Mouse (Mus musculus) MEL (cell line): ENCODE data around the gene Wfdc11.

ENCODE experiments used
- BHLHE40 ChIP-seq: IDR thresholded peaks from 2 replicates; pipeline ENCODE4 v1.6.1; 2012; ENCODE audit warnings: low read depth, mild to moderate bottlenecking, inconsistent platforms, low read length, improper control_type of control experiment, borderline replicate concordance
- CHD1 ChIP-seq: IDR thresholded peaks from 2 replicates; pipeline ENCODE4 v1.6.1; 2012; ENCODE audit warnings: low read depth, mild to moderate bottlenecking, inconsistent platforms, low read length, improper control_type of control experiment
- CHD2 ChIP-seq: IDR thresholded peaks from 2 replicates; pipeline ENCODE4 v1.6.1; 2011; ENCODE audit warnings: low read length, improper control_type of control experiment
- CTCF ChIP-seq, 3 experiments: IDR thresholded peaks in 2 of 3; conservative IDR thresholded peaks in 1 of 3; 2 replicates each; pipeline ENCODE4 v1.5.1; 2011 to 2012; ENCODE audit warnings: low read length in 3 of 3, low read depth in 2 of 3, mild to moderate bottlenecking in 2 of 3, improper control_type of control experiment in 1 of 3, inconsistent platforms in 1 of 3, mixed read lengths in 1 of 3, moderate library complexity in 1 of 3; ENCODE audit not compliant: control insufficient read depth in 1 of 3, insufficient read depth in 1 of 3, poor library complexity in 1 of 3, severe bottlenecking in 1 of 3
- EP300 ChIP-seq, 2 experiments: IDR thresholded peaks; 2 replicates each; pipeline ENCODE4 v1.6.1; 2011; ENCODE audit warnings: improper control_type of control experiment in 2 of 2, low read length in 2 of 2, low read depth in 1 of 2, mild to moderate bottlenecking in 1 of 2
- GABPA ChIP-seq: IDR thresholded peaks from 2 replicates; pipeline ENCODE4 v1.6.1; 2012; ENCODE audit warnings: low read depth, mild to moderate bottlenecking, inconsistent platforms, low read length, improper control_type of control experiment, moderate library complexity
- GATA1 ChIP-seq: IDR thresholded peaks from 2 replicates; pipeline ENCODE4 v1.6.1; 2011; ENCODE audit warnings: low read depth, low read length, improper control_type of control experiment
- MXI1 ChIP-seq: IDR thresholded peaks from 2 replicates; pipeline ENCODE4 v1.6.1; 2011; ENCODE audit warnings: mild to moderate bottlenecking, low read depth, low read length, improper control_type of control experiment
- POLR2A ChIP-seq, 2 experiments: IDR thresholded peaks; 2 replicates each; pipeline ENCODE4 v1.6.1; 2011 to 2012; ENCODE audit warnings: low read length in 2 of 2, mild to moderate bottlenecking in 2 of 2, control low read depth in 1 of 2, improper control_type of control experiment in 1 of 2, low read depth in 1 of 2, moderate library complexity in 1 of 2; ENCODE audit not compliant: control insufficient read depth in 1 of 2, insufficient read depth in 1 of 2, poor library complexity in 1 of 2
- POLR2AphosphoS2 ChIP-seq: IDR thresholded peaks from 2 replicates; pipeline ENCODE4 v1.6.1; 2011; ENCODE audit warnings: low read length, improper control_type of control experiment
- POLR2AphosphoS5 ChIP-seq: IDR thresholded peaks from 2 replicates; pipeline ENCODE4 v1.6.1; 2012; ENCODE audit warnings: low read depth, borderline replicate concordance, mild to moderate bottlenecking, inconsistent platforms, low read length, moderate library complexity, mixed read lengths
- TAL1 ChIP-seq: IDR thresholded peaks from 2 replicates; pipeline ENCODE4 v1.6.1; 2012; ENCODE audit warnings: mild to moderate bottlenecking, inconsistent platforms, low read length, moderate library complexity, mixed read lengths
- ZNF384 ChIP-seq: IDR thresholded peaks from 2 replicates; pipeline ENCODE4 v1.6.1; 2012; ENCODE audit warnings: low read depth, mild to moderate bottlenecking, inconsistent platforms, low read length, improper control_type of control experiment

GRCm38 (mm10) chr2:164679906-164680305 is 6.0 kb upstream of the Wfdc11 start:
- TF ChIP-seq GATA1 = no peak
- no peak for TF ChIP-seq TAL1
- no peak for TF ChIP-seq EP300 (IDR thresholded peaks at IDR 0.05; ENCODE audit: low read depth in 1 of 2, low read length in 2 of 2)
- TF ChIP-seq CTCF (IDR thresholded peaks at IDR 0.05 in 2 of 3, conservative IDR thresholded peaks at IDR 0.05 in 1 of 3; ENCODE audit: control insufficient read depth in 1 of 3, insufficient read depth in 1 of 3, low read depth in 2 of 3, low read length in 3 of 3, poor library complexity in 1 of 3, severe bottlenecking in 1 of 3) = no peak
- no peak for TF ChIP-seq ZNF384
- no peak for TF ChIP-seq POLR2A (IDR thresholded peaks at IDR 0.05; ENCODE audit: control insufficient read depth in 1 of 2, insufficient read depth in 1 of 2, low read depth in 1 of 2, low read length in 2 of 2, poor library complexity in 1 of 2)
- TF ChIP-seq GABPA = no peak
- TF ChIP-seq CHD1 = no peak
- TF ChIP-seq CHD2 = no peak
- TF ChIP-seq MXI1 = no peak
- no peak for TF ChIP-seq BHLHE40
- TF ChIP-seq POLR2AphosphoS2 = no peak
- no peak for TF ChIP-seq POLR2AphosphoS5
